Mouse (Mus musculus) erythroblast, embryonic 14.5 days (primary cell): ENCODE results near the gene Celf2. TPM values are rescaled to one million over a fixed set of nuclear protein-coding genes. Genes with fewer than 3 reads are reported as not detected.

Experiments used
- H3K27me3 ChIP-seq: 2 replicates; pipeline ENCODE4 v1.6.1; 2012; ENCODE audit warnings: inconsistent platforms; ENCODE audit not compliant: control insufficient read depth
- H3K36me3 ChIP-seq: 2 replicates; pipeline ENCODE4 v1.6.1; 2012; ENCODE audit warnings: mild to moderate bottlenecking, inconsistent platforms; ENCODE audit not compliant: control insufficient read depth
- H3K4me1 ChIP-seq: 2 replicates; pipeline ENCODE4 v1.6.1; 2012; ENCODE audit warnings: inconsistent platforms; ENCODE audit not compliant: control insufficient read depth
- H3K4me3 ChIP-seq: replicated peaks from 2 replicates; pipeline ENCODE3; 2012; ENCODE audit warnings: moderate library complexity, mild to moderate bottlenecking, inconsistent platforms
- H3K9me3 ChIP-seq: 2 replicates; pipeline ENCODE4 v1.6.1; 2012; ENCODE audit warnings: low read length, inconsistent platforms, mixed read lengths; ENCODE audit not compliant: control insufficient read depth
- GATA1 ChIP-seq: IDR thresholded peaks from 2 replicates; pipeline ENCODE4 v1.6.1; 2012; ENCODE audit warnings: low read length, inconsistent platforms, mixed read lengths
- TAL1 ChIP-seq: IDR thresholded peaks from 3 replicates; pipeline ENCODE4 v1.6.1; 2012; ENCODE audit warnings: low read length, inconsistent platforms, mixed read lengths
- polyA plus RNA-seq: library from polyadenylated mRNA; stranded (reverse); fragments of >175 nt; gene quantifications from 2 replicates; pipeline ENCODE4 v1.2.3, GENCODE M21; 2012

Celf2 gene
- polyA plus RNA-seq, 1 experiment: under 0.01 TPM

- Histone ChIP-seq H3K36me3 (no peaks in the 10 kb centered on the region), H3K9me3 (no peaks in the 10 kb centered on the region)
- TF ChIP-seq TAL1 (no peak), GATA1 (no peak)
These were observed 274.8 kb downstream of the Celf2 start for GRCm38 (mm10) chr2:7234587-7234986.

GRCm38 (mm10) chr2:7233411-7233810 is 276.0 kb downstream of the Celf2 start:
- TF ChIP-seq GATA1 (no peak), TAL1 (no peak)
- H3K4me1 ChIP-seq: no peaks in the 10 kb centered on the region
- no peaks in the 10 kb centered on the region for H3K36me3 ChIP-seq
- no peak overlapping the region for H3K4me3 ChIP-seq
- no peaks in the 10 kb centered on the region for H3K9me3 ChIP-seq
- H3K27me3 ChIP-seq: no peaks in the 10 kb centered on the region

More at GRCm38 (mm10) chr2:7234587-7234986, 274.8 kb downstream of the Celf2 start:
- H3K4me3 ChIP-seq: no peak overlapping the region
- no peaks in the 10 kb centered on the region for H3K4me1 ChIP-seq
- no peaks in the 10 kb centered on the region for H3K27me3 ChIP-seq

GRCm38 (mm10) chr2:7226785-7227184 is 282.6 kb downstream of the Celf2 start:
- H3K4me1 ChIP-seq: no peaks in the 10 kb centered on the region
- no peak for TF ChIP-seq GATA1
- no peak for TF ChIP-seq TAL1
- no peak overlapping the region for H3K4me3 ChIP-seq
- H3K9me3 ChIP-seq: no peaks in the 10 kb centered on the region
- H3K36me3 ChIP-seq: no peaks in the 10 kb centered on the region
- H3K27me3 ChIP-seq: no peaks in the 10 kb centered on the region

- Histone ChIP-seq H3K27me3 (no peaks in the 10 kb centered on the region), H3K4me3 (no peak overlapping the region), H3K36me3 (no peaks in the 10 kb centered on the region), H3K9me3 (no peaks in the 10 kb centered on the region), H3K4me1 (no peaks in the 10 kb centered on the region)
- TF ChIP-seq GATA1: no peak
- no peak for TF ChIP-seq TAL1
These were observed 284.9 kb downstream of the Celf2 start for GRCm38 (mm10) chr2:7224346-7225071.

GRCm38 (mm10) chr2:7223538-7223937 is 285.8 kb downstream of the Celf2 start:
- Histone ChIP-seq H3K9me3 (no peaks in the 10 kb centered on the region), H3K36me3 (no peaks in the 10 kb centered on the region), H3K4me3 (no peak overlapping the region), H3K4me1 (no peaks in the 10 kb centered on the region), H3K27me3 (no peaks in the 10 kb centered on the region)
- TF ChIP-seq GATA1 (no peak), TAL1 (no peak)

- Histone ChIP-seq H3K27me3 (no peaks in the 10 kb centered on the region), H3K36me3 (no peaks in the 10 kb centered on the region), H3K4me1 (no peaks in the 10 kb centered on the region), H3K4me3 (no peak overlapping the region), H3K9me3 (no peaks in the 10 kb centered on the region)
- TF ChIP-seq TAL1 (no peak), GATA1 (no peak)
These were observed 286.5 kb downstream of the Celf2 start for GRCm38 (mm10) chr2:7222886-7223285.

- no peaks in the 10 kb centered on the region for H3K27me3 ChIP-seq
- TF ChIP-seq GATA1: no peak
- TF ChIP-seq TAL1: no peak
- no peak overlapping the region for H3K4me3 ChIP-seq
- H3K9me3 ChIP-seq: no peaks in the 10 kb centered on the region
- no peaks in the 10 kb centered on the region for H3K4me1 ChIP-seq
- no peaks in the 10 kb centered on the region for H3K36me3 ChIP-seq
These were observed 287.5 kb downstream of the Celf2 start for GRCm38 (mm10) chr2:7221856-7222255.

- H3K9me3 ChIP-seq: no peaks in the 10 kb centered on the region
- H3K4me1 ChIP-seq: no peaks in the 10 kb centered on the region
- no peaks in the 10 kb centered on the region for H3K27me3 ChIP-seq
- no peaks in the 10 kb centered on the region for H3K36me3 ChIP-seq
- TF ChIP-seq GATA1: no peak
- TF ChIP-seq TAL1: no peak
- no peak overlapping the region for H3K4me3 ChIP-seq
These were observed 291.3 kb downstream of the Celf2 start for GRCm38 (mm10) chr2:7218101-7218500.

GRCm38 (mm10) chr2:7207691-7208504 is 301.5 kb downstream of the Celf2 start:
- no peaks in the 10 kb centered on the region for H3K9me3 ChIP-seq
- no peaks in the 10 kb centered on the region for H3K27me3 ChIP-seq
- no peaks in the 10 kb centered on the region for H3K36me3 ChIP-seq
- no peak overlapping the region for H3K4me3 ChIP-seq
- no peaks in the 10 kb centered on the region for H3K4me1 ChIP-seq
- TF ChIP-seq TAL1: no peak
- TF ChIP-seq GATA1: no peak
